Mouse (Mus musculus) CD4-positive, CD25-positive, alpha-beta regulatory T cell, adult 9 weeks (primary cell): ENCODE results near the gene Hoxb8. TPM values are rescaled to one million over a fixed set of nuclear protein-coding genes. Genes with fewer than 3 reads are reported as not detected.

ENCODE experiments used
- polyA plus RNA-seq: library from polyadenylated mRNA; unstranded; fragments of 100-300 nt; shearing (Covaris generic); gene quantifications from one replicate; pipeline ENCODE4 v1.2.1, GENCODE M21; 2017

Gene Hoxb8
- polyA plus RNA-seq: not detected

GRCm38 (mm10) chr11:96281855-96282570 is at the start of gene Hoxb8:
Gene Hoxb8, plus strand, starts transcription at chr11:96281905.

GRCm38 (mm10) chr11:96270996-96271540 is 10.6 kb upstream of the Hoxb8 start, which contains the start of gene Hoxb9:
Gene Hoxb9, plus strand, starts transcription at chr11:96271457.

DNA sequence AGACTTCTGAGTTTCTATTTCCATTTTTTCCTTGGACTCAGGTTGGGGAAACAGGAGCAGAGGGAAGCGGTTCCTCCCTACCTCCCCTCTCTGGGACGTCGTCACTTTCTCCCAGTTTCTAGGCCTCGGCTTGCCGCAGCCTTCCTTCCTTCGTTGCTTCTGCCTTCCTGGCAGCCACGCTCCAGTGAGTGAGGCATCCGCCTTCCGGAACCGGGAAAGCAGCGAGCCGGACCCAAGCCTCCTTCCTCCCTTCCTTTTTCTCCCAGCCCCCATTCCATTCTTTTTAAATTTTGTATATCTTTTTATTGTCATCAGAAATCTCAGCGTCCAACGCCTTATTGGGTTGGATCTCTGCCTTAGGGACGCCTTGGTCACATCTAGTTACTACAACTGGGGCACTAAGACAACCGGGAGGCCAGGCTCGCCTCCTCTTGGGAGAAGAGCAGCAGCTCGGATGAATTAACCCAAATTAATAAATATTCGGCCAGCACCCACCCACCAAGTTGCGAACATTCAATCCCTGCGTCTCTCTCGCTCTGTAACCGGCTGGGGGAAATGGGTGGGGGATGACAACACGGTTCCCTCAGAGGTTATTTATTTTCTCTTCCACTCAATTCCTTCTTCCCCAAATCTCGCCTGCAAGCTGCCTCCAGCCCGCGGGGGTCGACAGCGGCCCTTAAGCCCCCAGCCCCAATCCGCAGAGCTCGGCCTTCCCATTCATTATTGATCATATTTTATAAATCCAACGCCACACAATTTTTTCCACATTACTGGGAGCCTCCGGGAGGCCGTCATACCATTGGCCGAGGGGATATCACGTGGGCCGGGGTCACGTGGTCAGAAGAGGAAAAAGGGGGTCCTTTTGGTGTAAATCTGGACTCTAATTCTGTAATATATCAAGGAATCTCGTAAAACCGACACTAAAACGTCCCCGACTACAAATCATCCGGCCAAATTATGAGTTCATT is 4.3 kb downstream of the Hoxb8 start, which contains the start of gene Hoxb7:
Gene Hoxb7, plus strand, starts transcription at position 853 of the 968 bp plus-strand sequence.

DNA sequence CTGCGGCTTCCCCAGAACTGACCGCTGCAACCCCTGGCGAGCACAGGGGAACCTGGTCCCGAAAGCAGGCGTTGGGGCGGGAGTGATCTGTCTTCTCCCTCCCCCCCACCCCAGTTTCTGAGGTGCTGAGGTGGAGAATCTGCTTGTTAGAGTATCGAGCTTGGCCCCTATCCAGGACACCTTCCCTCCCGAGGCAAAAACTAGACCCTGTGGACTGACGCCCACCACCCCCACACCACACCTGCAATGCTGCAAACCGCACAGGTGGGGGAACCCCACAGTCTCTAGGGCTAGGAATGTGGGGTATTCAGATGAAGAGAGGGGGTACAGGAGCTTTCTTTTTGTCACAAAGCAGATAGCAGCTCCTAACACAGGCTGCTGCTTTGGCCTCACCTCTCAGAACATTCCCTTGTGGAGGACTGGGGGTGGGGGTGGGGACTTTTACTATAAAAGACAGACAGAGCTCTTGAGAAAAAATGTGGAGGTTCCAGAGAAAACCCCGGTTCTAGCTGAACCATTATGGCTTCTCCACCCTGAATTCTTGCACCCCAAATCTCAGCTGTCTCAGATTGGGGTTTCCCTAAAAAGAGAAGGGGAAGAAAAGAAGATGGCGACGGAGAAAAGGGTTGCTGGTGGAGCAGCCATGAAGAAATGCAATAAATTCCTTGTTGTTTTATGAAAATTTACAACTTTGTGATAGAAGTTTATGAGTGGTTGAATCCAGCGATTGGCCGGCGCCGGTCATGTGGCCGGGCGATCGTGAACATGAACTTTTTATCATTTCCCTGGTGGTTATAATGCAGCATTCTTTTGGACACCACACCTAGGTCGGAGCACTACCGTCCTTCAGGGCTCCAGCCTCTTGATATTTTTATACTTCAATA is 10.2 kb downstream of the Hoxb8 start, which contains the start of gene Hoxb6:
Gene Hoxb6, plus strand, starts transcription at position 796 of the 884 bp plus-strand sequence.

GRCm38 (mm10) chr11:96303151-96304099 is 21.7 kb downstream of the Hoxb8 start, which contains the start of gene Hoxb5:
Gene Hoxb5, plus strand, starts transcription at chr11:96303336.

GRCm38 (mm10) chr11:96317608-96318367 is 36.1 kb downstream of the Hoxb8 start, which contains the start of gene Hoxb4:
Gene Hoxb4, plus strand, starts transcription at chr11:96318267.

GRCm38 (mm10) chr11:96323154-96323553 is 41.4 kb downstream of the Hoxb8 start, which contains the start of gene Hoxb3:
Gene Hoxb3, plus strand, starts transcription at chr11:96323326.

Other genes with a start within 250 kb of the Hoxb8 start
- gene Snf8, start 247.0 kb upstream of the Hoxb8 start, polyA plus RNA-seq: 68.8 TPM
- gene Ube2z, start 216.5 kb upstream of the Hoxb8 start, polyA plus RNA-seq: 6.6 TPM
- gene Atp5g1, start 206.2 kb upstream of the Hoxb8 start, polyA plus RNA-seq: 440 TPM
- gene Calcoco2, start 169.9 kb upstream of the Hoxb8 start, polyA plus RNA-seq: not detected
- gene Ttll6, start 148.1 kb upstream of the Hoxb8 start, polyA plus RNA-seq: not detected
- not detected for gene Hoxb13, start 87.6 kb upstream of the Hoxb8 start, polyA plus RNA-seq
- not detected for gene Hoxb9, start 10.4 kb upstream of the Hoxb8 start, polyA plus RNA-seq
- not detected for gene Hoxb7, start 4.7 kb downstream of the Hoxb8 start, polyA plus RNA-seq
- gene Hoxb6, start 10.6 kb downstream of the Hoxb8 start, polyA plus RNA-seq: not detected
- not detected for gene Hoxb5, start 21.4 kb downstream of the Hoxb8 start, polyA plus RNA-seq
- 0.63 TPM for gene Hoxb4, start 36.4 kb downstream of the Hoxb8 start, polyA plus RNA-seq
- not detected for gene Hoxb3, start 41.4 kb downstream of the Hoxb8 start, polyA plus RNA-seq
- gene Hoxb2, start 68.6 kb downstream of the Hoxb8 start, polyA plus RNA-seq: not detected
- gene Hoxb1, start 83.8 kb downstream of the Hoxb8 start, polyA plus RNA-seq: not detected
- 865 TPM for gene Skap1, start 182.7 kb downstream of the Hoxb8 start, polyA plus RNA-seq